Mouse (Mus musculus) olfactory bulb, adult 2 months (tissue): Measurements from ENCODE around the gene Nefh. TPM values are rescaled to one million over a fixed set of nuclear protein-coding genes. Genes with fewer than 3 reads are reported as not detected.

Source experiments
- H3K27ac ChIP-seq: fragments of 200-500 bp; 2 replicates; pipeline ENCODE4 v1.5.1; 2012; ENCODE audit warnings: low read depth, low read length; ENCODE audit not compliant: insufficient read depth
- H3K4me1 ChIP-seq: fragments of 200-500 bp; 2 replicates; pipeline ENCODE4 v1.6.1; 2012; ENCODE audit warnings: low read length; ENCODE audit not compliant: control insufficient read depth, insufficient read depth
- H3K4me3 ChIP-seq: fragments of 200-500 bp; 2 replicates; pipeline ENCODE4 v1.5.1; 2012; ENCODE audit warnings: mild to moderate bottlenecking, low read depth, low read length, moderate library complexity; ENCODE audit not compliant: insufficient read depth
- CTCF ChIP-seq: fragments of 200-500 bp; IDR thresholded peaks from 2 replicates; pipeline ENCODE4 v1.5.1; 2012; ENCODE audit warnings: low read depth, mild to moderate bottlenecking, low read length, moderate library complexity; ENCODE audit not compliant: insufficient read depth
- POLR2A ChIP-seq: fragments of 200-500 bp; IDR thresholded peaks from 2 replicates; pipeline ENCODE4 v1.6.1; 2012; ENCODE audit warnings: mild to moderate bottlenecking, low read depth, low read length, moderate library complexity; ENCODE audit not compliant: insufficient read depth
- WGBS: fragments of 180-500 bp; shearing (Covaris S2); methylation state at CpG from one replicate; pipeline ENCODE4 v1.1.7; 2018; 5-methylcytosine and 5-hydroxymethylcytosine counted together
- polyA plus RNA-seq: library from polyadenylated mRNA; stranded (reverse); fragments of >200 nt; gene quantifications from 2 replicates; pipeline ENCODE4 v1.2.4, GENCODE M21; 2012; ENCODE audit warnings: low replicate concordance; ENCODE audit not compliant: missing spikeins, insufficient read depth, insufficient read length

The Nefh gene
- polyA plus RNA-seq, 1 experiment, result not detected

DNA sequence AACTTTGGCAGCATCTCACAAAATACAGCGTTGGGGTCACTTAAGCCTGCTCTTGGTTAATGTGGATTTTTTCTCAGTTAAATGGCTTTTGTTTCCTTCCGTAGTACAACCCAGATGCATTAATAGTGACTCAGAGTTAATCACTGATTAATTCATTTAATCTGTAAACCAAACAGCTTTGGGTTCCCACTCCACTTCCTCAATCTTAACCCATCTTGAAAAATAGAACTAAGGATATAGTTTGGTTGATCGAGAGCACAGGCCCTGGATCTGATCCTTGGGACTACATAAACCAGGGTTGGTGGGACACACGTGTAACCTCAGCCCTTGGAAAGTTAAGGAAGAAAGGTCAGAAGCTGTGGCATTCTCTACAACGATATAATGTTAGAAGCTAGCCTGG lies 11.6 kb downstream of the Nefh start:
- no peak overlapping the region for H3K27ac ChIP-seq

DNA sequence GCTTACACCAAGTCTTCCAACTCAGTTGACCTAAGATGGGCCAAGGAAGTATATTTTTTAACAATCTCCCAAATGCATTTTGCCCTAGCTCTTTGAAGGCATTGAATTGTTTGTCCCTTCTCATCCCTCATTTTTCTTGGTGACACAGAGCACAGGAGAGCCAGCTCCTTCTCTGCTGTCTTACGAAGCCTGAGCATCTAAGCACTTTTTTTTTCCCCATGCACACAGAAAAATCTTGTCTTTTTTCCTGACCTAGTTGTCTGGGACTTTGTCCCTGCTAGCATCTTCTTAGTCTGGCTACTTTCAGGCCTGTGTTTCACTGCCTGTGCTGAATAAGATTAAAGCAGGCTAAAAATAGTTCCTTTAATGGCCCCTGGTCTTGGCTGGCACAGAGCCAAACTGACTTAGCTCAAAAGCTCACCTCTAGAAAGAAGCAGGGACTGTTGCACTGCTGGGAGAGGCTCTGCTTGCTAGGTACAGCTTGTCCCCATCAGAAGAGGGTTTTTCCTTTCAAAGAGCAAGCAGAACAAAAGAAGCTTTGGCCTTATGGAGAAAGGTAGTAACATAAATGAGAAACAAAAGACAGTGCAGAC lies 16.8 kb downstream of the Nefh start:
- 39% methylated on average over 1 of the region's 1 CpGs for WGBS
- TF ChIP-seq POLR2A (no peak), CTCF (no peak)
- Histone ChIP-seq H3K4me3 (no peak overlapping the region), H3K4me1 (no peaks in the 10 kb centered on the region), H3K27ac (no peak overlapping the region)

More for the DNA sequence above, 11.6 kb downstream of the Nefh start:
- TF ChIP-seq POLR2A (no peak), CTCF (no peak)
- Histone ChIP-seq H3K4me1 (no peaks in the 10 kb centered on the region), H3K4me3 (no peak overlapping the region)
- 67% methylated on average over 5 of the region's 5 CpGs for WGBS

- TF ChIP-seq POLR2A (no peak), CTCF (no peak)
- Histone ChIP-seq H3K27ac (no peak overlapping the region), H3K4me1 (no peaks in the 10 kb centered on the region), H3K4me3 (no peak overlapping the region)
- 85% methylated on average over 3 of the region's 3 CpGs for WGBS
Measured at GRCm38 (mm10) chr11:4927224-4927623, 20.6 kb downstream of the Nefh start.

DNA sequence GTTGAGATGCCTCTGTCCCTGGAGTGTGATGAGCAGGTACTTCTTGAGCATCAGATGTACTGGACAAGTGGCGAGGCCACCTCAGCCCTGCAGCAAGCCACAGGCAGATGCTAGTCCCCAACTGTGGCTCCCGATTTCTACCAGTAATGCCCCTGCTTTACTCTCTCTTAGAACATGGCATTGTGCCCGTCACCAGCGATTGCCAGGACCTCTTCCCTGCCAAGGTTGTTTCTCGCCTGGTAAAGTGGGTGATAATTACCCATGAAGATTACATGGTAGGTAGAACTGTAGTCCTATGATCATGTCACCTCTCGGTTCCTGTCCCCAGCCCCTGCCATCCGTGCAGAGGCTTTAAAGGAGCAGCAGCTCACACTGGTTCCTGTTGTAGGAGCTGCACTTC lies 26.1 kb downstream of the Nefh start:
- H3K4me3 ChIP-seq, result no peak overlapping the region
- WGBS, result 50% methylated on average over 7 of the region's 7 CpGs
- no peak overlapping the region for H3K27ac ChIP-seq
- H3K4me1 ChIP-seq, result no peaks in the 10 kb centered on the region
- TF ChIP-seq POLR2A, result no peak
- no peak for TF ChIP-seq CTCF

DNA sequence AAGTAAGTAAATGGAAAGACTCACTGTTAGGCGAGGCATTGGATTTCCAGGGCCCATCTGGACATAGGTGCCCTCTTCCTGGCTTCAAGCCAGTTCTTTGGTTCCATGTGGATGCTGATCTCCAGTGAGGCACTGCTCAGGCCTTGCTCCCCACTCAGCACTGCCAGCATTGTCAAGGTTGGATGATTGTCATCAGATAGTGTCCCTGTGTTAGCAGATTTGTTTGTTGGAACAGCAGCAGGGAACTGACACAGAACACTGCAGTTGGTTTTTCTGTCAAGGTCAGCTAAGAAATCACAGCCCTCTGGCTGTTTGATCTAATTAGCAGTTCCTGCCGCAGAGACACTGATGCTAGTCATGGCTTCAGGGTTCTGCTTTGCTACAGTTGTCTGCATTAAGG lies 26.6 kb downstream of the Nefh start:
- Histone ChIP-seq H3K27ac (no peak overlapping the region), H3K4me1 (no peaks in the 10 kb centered on the region), H3K4me3 (no peak overlapping the region)
- no peak for TF ChIP-seq CTCF
- TF ChIP-seq POLR2A, result no peak
- WGBS, result 71% methylated on average over 2 of the region's 2 CpGs

- 28% methylated on average over 1 of the region's 1 CpGs for WGBS
- Histone ChIP-seq H3K4me1 (no peaks in the 10 kb centered on the region), H3K4me3 (no peak overlapping the region), H3K27ac (no peak overlapping the region)
- TF ChIP-seq POLR2A, result no peak
- TF ChIP-seq CTCF, result peak; percentile 39
Measured at GRCm38 (mm10) chr11:4916068-4916467, 31.8 kb downstream of the Nefh start.

DNA sequence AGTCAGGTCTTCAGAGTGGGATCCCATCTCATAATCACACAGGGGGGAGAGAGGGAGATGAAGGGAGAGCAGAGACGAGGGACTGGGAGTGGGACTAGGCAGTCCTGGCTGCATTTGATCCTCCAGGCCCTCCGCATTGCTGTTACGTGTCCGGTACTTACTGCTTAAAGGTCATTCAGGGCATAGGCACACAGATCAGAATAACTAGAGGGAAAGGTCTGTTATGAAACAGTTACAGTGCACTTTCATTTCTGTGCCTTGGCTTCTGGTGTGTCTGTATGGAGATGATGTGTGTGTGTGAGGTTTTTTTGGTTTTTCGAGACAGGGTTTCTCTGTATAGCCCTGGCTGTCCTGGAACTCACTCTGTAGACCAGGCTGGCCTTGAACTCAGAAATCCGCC lies 41.6 kb downstream of the Nefh start:
- H3K4me1 ChIP-seq, result no peaks in the 10 kb centered on the region
- WGBS, result 93% methylated on average over 6 of the region's 6 CpGs
- H3K27ac ChIP-seq, result no peak overlapping the region
- no peak overlapping the region for H3K4me3 ChIP-seq
- TF ChIP-seq POLR2A (no peak), CTCF (no peak)

DNA sequence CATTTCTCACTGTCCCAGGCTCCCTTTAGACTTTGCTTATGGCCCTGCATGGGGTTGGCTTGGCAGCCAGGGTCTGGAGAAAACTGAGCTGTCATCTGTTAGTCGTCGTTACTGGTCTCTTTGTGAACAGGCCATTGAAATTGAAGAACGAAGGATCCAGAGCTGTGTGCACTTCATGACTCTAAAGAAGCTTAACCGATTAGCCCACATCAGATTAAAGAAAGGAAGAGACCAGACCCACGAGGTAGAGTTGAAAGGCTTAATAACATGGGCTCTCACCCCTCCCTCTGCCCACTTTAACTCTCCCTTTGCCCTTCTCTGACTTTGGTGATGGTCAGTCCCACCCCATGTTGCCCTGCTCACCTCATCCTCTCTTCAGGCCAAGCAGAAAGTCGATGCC lies 45.9 kb downstream of the Nefh start:
- Histone ChIP-seq H3K4me1 (peaks cover 1% of the 10 kb centered on the region; the same call in 1 of the 2 replicates), H3K27ac (no peak overlapping the region), H3K4me3 (no peak overlapping the region)
- WGBS, result 52% methylated on average over 6 of the region's 6 CpGs
- no peak for TF ChIP-seq CTCF

- H3K4me3 ChIP-seq, result no peak overlapping the region
- no peak for TF ChIP-seq POLR2A
- 0 out of 2 replicates have a peak, but pooled peaks have one; percentile 15 for TF ChIP-seq CTCF
- no peak overlapping the region for H3K27ac ChIP-seq
- peaks cover 4% of the 10 kb centered on the region; the same call in 1 of the 2 replicates for H3K4me1 ChIP-seq
- WGBS, result 62% methylated on average over 5 of the region's 5 CpGs
Measured at GRCm38 (mm10) chr11:4900437-4900836, 47.4 kb downstream of the Nefh start.
